Mouse (Mus musculus) kidney, adult 2 months (tissue): ENCODE data around the gene Olfr1148.

Source experiments
- CTCF ChIP-seq: fragments of 200-500 bp; conservative IDR thresholded peaks from 2 replicates; pipeline ENCODE4 v1.5.1; 2011; ENCODE audit warnings: low read depth, mild to moderate bottlenecking, control low read depth, low read length, moderate library complexity, mixed read lengths; ENCODE audit not compliant: insufficient read depth, insufficient read length
- POLR2A ChIP-seq: fragments of 200-500 bp; IDR thresholded peaks from one replicate; pipeline ENCODE4 v1.6.1; 2011; ENCODE audit warnings: low read depth, low read length, control low read depth

GRCm38 (mm10) chr2:87800292-87800691, 30.0 kb upstream of the Olfr1148 start, which contains the start of gene Olfr1143:
- TF ChIP-seq CTCF: no peak
- TF ChIP-seq POLR2A: no peak
